Mouse (Mus musculus): ENCODE results near the gene Vps8.

- TF ChIP-seq EP300 (IDR thresholded peaks at IDR 0.05; ENCODE audit: low read depth) (no peak), CTCF (IDR thresholded peaks at IDR 0.05; ENCODE audit: low read depth) (peak; percentile 100)
These were observed 10.3 kb upstream of the Vps8 start for GRCm38 (mm10) chr16:21412593-21413047.
